Mouse (Mus musculus): ENCODE results near the gene Mars2.

Mars2 gene

GRCm38 (mm10) chr1:55236890-55237642, at the start of gene Mars2:
Mars2 (plus strand) TSS chr1:55237177.
- DNase-seq = peak; percentile 93 to 96

DNA sequence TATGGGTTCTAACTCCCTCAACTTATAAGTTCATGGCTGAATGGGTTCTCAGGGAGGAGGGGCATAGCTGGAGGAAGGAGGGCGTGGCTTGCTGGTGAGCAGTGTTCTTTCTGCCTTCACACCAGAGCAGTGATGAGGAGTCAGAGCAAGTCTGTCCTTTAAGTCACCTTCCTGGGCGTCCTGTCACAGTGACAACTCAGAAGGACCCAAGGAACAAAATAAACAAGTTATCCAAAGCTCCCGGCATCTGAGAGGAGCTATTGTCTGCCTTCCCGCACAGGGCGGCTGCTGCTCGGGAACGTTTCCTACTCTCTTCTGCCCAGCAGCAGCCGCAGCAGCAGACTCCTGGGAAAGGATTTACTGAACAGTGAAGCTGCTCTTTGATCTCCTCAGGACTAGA, 45.0 kb upstream of the Mars2 start:
- no peak for DNase-seq

DNA sequence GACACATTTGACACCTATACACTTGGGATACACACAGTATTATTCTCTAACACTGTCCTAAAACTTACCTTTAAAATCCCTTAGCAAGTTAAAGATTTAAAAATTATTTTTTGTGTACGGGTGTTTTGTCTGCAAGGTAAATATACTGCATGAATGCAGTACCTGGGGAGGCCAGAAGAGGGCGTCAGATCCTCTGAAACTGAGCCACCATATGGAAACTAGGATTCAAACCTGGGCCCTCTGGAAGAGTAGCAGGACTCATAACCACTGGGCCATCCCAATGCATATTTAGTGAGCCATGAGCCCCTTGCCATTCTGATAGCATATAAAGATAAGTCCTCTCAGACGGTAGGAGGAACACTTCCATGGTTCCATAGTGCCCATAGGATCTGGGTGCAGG, 44.2 kb upstream of the Mars2 start:
- DNase-seq = no peak

GRCm38 (mm10) chr1:55193316-55193715, 43.7 kb upstream of the Mars2 start:
- peak in 1 of 2 experiments; percentile 17 for DNase-seq

DNA sequence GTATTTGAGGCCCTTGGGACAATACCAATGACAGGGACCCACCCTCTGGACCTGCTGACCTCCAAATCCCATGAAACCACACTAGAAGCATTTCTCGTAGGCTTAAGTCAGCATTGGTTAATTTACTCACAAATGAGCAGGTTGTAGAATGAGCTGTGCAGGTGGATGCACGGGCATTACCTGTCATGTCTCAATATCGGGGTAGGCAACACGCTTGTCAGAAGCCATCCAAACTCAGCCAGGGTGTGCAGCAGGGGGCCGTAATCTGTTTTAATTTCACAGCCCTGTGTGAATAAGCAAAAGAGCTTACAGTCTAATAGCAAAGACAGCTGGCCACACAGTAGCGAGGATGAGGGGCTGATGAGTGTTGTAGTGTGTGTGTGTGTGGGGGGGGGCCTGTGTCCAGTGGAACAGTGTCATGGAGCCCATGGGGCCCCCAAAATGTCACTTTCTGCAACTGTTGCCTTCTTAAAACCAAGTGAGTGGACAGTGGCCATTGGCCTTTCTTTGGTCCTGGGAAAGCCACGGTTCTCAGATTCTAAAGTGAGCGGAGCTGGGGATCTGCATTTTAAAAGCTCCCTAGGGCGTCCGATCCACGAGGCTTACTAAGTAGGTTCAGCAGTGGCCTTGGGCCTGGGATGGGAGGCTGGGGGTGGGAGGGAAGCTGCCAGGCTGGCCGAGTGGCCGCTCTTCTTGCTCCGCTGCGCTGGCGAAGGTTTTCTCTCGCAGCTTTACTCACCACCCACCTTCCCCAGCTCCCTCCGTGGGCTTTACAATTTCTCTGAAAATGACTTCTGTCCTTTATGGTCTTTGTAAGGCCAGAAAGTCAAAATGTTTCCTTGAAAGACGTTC, 42.7 kb upstream of the Mars2 start:
- DNase-seq = no peak

GRCm38 (mm10) chr1:55195021-55195420, 42.0 kb upstream of the Mars2 start:
- no peak for DNase-seq

GRCm38 (mm10) chr1:55196327-55197003, 40.5 kb upstream of the Mars2 start:
- DNase-seq = no peak

DNA sequence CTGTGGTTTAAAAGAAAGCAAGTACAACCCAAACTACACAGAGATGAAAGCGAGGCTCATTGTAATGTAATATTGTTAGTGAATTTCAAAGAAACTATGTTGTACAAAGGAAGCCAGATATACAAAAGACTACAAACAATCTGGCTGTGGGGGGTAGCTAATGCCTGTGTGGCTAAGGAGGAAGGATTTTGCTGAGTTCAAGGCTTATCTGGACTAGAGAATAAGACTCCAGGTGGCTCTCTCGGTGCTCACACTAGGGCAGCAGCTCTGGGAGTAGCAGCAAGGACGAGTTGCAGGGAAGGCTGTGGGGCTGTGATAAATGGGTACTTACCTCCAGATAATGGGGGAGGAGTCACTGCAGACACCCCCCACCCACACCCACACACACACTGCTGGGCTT, 38.3 kb upstream of the Mars2 start:
- no peak for DNase-seq

GRCm38 (mm10) chr1:55201850-55202752, 34.9 kb upstream of the Mars2 start:
- no peak for DNase-seq

GRCm38 (mm10) chr1:55205808-55206327, 31.1 kb upstream of the Mars2 start:
- no peak for DNase-seq

GRCm38 (mm10) chr1:55207561-55207960, 29.4 kb upstream of the Mars2 start:
- no peak for DNase-seq

DNA sequence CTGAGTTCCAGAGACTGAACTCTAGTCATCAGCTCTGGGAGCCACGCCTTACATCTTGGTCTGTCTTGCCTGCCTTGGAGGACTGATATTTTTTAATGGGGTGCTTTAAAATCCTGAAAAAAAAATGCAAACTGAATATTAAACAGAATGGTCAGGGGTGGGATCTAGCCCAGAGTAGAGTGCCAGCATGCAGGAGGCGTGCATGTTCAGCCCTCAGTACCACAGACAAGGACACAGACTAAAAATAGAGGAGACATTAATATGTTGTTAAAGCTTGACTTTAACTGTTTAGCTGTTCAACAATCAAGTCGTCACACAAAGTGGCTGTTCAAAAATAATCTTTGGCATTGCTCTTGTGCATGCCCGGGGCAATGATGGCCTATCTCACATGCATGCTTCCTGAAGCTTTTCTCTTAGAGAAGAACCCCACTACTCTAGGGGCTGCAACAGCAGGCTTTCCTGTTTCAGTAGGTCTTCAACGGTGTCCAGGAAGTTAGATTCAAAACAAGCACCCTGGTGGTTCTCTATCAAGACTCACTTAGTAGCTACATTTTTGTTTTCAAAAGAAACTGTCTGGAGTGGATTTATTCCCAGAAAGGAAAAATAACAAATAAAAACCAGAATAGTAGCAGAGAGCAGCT, 28.4 kb upstream of the Mars2 start:
- no peak for DNase-seq

DNA sequence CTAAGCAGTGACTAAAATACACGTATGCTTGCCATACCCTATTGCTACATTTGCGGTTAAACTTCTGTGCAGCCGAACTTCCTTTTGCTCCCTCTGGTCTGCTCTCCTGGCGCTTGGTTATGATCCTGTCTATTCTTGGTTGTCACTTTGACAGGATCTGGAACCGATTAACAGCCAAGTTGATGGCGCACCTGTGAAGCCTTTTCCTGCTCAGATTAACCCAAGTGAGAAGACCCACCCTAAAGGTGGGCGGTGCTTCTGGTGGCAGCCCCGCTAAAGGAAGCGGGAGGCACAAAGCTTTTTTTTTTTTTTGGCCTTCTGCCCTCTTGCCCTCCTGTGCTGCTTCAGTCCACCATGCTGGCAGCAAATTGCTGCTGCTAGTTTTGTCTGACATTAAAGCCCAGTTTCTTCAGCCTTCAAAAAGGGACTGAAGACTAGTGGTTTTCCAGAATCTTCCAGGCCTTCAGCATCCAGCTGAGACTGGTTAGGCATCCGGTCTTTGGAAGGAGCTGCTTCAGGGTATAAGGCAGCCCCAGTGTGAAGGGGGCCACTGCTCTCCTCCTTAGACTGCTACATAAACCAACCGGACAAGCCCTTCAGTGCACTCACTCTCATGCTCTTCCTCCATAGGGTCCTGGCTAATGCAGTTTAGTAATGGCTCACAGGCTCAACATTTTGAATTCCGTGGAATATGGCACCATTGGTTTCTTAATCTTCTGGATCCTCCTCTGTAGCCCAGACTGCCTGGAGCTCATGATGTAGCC, 26.6 kb upstream of the Mars2 start:
- no peak for DNase-seq

- DNase-seq = no peak
Observed at GRCm38 (mm10) chr1:55211081-55211480, 25.9 kb upstream of the Mars2 start.

- no peak for DNase-seq
Observed at GRCm38 (mm10) chr1:55212771-55213170, 24.2 kb upstream of the Mars2 start.

GRCm38 (mm10) chr1:55213475-55213874, 23.5 kb upstream of the Mars2 start:
- DNase-seq = no peak

DNA sequence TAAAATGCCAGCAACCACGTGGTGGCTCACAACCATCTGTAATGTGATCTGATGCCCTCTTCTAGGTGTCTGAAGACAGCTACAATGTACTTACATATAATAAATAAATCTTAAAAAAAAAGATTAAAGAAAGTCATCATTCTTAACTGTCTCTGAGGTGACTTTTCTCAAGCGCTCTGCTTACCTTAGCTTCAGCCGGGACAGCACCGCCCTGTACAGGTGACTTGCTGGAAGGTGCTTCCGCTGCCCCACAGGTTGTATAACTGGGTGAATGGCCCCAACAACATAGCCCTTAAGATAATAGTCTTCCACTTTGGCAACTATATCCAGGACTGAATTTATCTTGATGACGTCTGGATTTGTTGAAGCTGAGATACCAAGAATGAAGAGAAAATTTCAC, 23.0 kb upstream of the Mars2 start:
- no peak for DNase-seq

GRCm38 (mm10) chr1:55215185-55215813, 21.7 kb upstream of the Mars2 start:
- no peak for DNase-seq

DNA sequence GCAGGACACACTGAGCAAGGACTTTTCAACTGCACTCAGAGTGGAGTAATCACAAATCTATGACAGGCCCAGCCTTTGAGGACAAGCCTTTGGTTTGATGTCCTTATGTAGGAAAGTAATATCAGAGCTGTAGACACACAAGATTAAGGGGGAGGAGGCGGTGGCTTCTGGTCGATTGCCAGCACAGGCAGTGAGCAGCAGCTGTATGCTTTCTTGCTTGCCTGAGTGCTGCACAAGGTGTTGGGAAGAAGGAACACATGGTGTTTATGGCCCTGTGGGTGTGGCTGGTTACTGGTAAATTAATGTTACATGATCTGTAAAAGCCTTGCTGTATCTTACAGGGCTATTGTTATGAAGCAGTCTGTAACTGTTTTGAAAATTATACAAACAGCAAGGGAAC, 19.8 kb upstream of the Mars2 start:
- no peak for DNase-seq

DNA sequence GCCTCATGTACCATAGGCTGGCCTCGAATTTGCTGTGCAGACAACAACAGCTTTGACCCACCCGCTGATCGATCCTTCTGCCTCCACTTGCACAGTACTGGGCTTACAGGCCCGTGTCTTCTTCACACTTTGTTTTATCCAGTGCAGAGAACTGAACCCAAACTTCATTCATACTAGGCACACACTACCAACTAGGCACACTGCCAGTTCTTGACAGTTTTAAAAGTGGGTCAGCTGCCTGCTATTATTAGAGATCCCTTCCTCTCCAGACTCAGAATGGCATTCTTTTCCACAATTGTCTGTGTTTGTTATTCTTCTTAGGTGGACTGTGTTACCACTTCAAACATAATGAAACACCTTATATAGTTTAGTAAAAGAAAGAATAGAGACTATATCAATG, 15.6 kb upstream of the Mars2 start:
- peak in 1 of 2 experiments; percentile 28 for DNase-seq
